Mouse (Mus musculus) frontal cortex, postnatal 36 days (tissue): Measurements from ENCODE around the gene Bbs2.

Source experiments
- DNase-seq, 2 experiments: peaks; one replicate each; pipeline ENCODE4 v3.0.0; 2022; ENCODE audit warnings: low spot score in 2 of 2

Bbs2 gene

DNA sequence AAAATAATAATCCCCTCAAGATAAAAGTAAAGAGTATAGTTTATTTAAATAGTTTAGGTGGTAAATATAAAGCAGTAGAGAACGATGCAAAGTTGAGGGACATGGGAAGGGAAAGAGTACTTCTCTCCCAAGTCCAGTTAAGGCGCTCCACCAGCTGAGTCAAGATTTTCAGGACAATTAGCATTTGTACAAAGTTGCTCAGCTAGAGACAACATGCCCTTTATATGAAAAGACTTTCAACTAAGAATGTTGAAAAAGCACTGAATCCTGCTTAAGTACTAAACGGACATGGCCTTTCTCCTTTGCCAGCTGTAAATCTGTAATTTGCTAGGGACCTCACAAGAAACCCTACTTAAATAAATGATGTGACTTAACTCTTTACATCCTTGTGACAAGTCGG is 268 bp upstream of the Bbs2 start:
- DNase-seq: no peak

DNA sequence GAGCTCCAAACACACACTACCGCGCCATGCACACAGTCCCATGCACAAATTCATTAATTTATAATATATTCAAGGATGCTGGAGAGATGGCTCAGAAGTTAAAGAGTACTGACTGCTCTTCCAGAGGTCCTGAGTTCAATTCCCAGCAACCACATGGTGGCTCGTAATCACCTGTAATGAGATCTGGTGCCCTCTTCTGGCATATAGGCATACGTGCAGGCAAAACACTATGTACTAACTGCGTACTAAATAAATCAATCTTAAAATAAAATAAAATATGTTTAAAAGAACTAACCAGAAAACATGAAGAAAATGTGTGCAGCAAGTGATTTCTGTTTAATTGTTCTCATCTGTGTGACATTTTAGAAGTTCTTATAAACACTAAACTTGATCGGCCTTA is 4.4 kb downstream of the Bbs2 start:
- no peak for DNase-seq

DNA sequence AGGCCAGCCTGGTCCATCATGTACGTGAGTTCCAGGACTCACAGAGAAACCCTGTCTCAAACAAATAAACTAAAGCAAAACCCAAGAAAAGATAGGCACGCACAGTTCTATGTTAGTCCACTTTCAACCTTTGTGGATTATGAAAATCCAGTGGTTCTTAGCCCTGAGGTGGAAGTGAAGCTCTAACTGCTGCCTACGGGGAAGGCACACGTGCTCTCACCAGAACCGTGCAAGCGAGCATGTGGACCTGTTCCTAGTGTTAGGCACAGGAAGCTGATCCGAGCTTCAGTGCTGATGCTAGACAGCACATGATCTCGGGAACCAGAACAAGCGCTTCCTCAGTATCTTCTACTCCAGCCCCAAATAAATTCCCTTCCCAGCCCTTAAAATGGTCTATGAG is 5.9 kb downstream of the Bbs2 start:
- no peak for DNase-seq

DNA sequence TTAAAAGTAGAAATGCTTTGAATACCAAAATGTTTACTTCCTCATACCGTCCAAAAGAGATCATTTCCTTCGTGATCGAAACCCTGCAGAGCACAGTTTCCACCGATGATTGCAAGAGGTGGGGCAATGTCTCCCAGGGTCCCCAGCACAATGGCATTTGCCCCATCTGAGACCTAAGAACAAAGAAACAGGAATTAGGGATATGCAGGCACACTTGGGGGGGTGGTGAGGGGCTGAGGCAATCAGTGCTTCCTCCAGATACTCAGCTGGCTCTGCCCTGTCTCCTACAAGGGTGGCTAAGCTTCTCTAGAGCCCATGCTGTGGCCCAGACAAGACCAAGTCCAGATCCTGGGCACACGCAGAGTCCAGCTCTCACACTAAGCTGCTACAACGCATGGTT is 9.0 kb downstream of the Bbs2 start:
- DNase-seq: no peak

DNA sequence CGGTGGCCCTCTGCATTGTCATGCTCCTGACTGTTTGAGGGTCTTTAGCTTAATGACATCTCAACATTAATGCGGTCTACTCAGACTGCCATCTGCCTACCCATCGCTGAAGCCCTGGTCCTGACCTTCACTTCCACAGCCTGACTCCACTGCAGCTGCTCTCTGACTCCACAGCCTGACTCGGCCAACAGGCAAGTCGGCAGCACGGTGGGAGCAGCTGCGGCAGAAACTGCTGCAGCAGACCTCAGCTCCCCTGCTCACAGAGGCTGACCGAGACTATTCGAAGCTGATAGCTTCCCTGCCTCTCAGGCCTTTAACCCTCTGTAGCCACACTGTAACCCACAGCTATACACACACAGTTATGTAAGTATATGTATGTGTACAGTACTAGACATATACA is 10.8 kb downstream of the Bbs2 start:
- DNase-seq: no peak

DNA sequence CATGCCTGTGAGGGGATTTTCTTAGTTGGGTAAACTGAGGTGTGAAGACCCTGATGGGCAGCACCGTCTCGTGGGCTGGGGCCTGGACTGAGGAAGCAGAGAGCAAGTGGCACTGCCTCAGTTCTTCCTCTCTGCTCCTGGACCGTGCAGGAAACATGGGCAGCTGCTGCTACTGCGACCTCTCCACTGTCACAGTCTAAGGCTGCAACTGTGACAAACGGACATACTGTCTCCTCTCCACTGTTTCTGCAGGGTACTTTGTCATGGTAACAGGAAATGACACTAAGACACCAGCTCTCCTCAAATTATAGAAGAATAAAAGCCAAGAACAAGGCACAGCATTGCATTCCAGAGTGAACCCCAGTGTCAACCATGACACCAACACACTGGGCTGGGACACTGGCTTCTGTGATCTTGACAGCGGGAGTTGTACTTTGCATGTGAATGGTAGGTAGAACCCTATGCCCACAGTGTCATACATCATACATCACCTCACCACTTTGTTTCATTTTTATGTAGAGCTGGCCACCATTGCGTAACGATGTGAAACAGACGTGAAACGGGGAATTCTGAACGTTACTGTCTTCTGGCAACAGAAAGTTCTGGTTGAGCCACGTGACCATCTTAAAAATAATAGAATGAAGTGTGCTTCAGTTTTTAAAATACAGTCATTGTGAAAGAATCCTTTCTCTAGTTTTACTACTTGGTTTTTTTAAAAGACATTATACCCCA is 22.1 kb downstream of the Bbs2 start:
- no peak for DNase-seq

DNA sequence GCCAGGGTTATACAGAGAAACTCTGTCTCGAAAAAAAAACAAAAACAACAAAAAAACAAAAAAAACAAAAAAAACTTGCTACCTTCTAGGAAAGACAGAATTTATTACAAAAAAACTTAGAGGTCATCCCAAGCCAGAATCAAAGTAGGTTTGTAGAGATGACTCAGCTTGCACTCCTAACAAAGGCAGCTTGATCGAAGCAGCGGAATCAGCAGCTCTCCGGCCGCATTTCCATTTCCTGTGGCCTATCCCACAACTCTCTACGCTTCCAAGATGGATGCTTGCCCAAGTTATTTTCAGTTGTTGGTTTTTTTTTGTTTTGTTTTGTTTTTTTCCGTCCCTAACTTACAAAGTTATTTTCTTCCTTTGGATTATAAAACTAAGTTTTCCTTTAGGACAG is 29.9 kb downstream of the Bbs2 start:
- DNase-seq: no peak

DNA sequence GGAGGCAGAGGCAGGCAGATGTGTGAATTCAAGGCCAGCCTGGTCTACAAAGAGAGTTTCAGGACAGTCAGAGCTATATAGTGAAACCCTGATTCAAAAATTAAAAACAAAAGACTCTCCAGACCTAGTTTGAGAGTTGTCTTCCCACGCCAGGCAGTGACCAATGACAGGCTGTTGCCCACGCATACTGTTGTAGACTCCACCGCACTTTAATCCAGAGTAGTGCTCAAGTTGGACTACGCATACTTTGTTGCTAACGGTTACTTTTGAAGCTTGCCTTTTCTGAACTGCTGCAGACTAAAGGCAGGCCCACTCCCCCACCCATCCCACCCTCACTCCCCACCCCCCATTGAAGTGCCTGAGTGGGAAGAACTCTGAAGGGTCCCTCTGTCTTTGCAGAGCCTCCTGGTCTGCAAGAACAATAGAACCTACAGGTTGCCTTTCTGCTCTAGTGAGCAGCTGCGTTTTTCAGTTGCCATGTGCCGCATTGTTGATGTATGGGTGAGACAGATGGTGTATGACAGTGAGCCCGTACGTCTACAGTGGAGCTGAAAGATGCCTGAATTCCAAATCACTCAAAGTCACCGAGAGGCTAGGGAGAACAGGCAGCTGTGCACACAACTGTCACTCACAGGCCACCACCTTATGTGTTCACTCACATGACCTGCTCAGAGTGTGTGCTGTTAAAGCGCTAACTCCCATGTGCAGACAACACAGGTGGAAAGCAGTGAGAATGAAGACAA is 32.4 kb downstream of the Bbs2 start:
- peak in 1 of 2 experiments; percentile 17 for DNase-seq

DNA sequence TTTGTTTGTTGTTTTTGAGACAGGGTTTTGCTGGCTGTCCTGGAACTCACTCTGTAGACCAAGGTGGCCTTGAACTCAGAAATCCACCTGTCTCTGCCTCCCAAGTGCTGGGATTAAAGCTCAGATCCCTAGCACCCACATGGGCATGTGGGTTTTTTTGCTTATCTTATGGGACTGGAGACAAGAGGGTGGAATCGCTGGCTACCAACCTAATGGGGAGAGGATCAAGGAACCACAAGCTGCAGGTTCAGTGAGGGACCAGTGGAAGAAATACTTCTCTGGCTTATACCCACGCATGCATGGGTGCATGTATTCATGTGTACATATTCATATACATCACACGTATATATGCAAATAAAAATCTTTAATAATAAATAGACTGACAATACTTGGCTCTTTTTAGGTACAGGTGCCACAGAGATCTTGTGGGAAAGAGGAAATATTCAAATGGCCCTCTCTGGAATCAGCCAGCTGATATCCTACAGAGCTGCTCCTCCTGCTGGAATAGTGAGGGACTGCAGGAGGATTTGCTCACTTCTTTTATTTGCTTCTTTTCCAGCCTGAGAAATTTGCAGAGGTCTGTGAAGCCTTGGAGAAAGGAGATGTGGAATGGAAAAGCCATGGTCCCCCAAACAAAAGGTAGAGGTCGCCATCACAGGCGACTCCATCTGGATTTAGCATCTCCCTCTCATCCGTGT is 41.4 kb downstream of the Bbs2 start:
- peak in 1 of 2 experiments; percentile 58 for DNase-seq

DNA sequence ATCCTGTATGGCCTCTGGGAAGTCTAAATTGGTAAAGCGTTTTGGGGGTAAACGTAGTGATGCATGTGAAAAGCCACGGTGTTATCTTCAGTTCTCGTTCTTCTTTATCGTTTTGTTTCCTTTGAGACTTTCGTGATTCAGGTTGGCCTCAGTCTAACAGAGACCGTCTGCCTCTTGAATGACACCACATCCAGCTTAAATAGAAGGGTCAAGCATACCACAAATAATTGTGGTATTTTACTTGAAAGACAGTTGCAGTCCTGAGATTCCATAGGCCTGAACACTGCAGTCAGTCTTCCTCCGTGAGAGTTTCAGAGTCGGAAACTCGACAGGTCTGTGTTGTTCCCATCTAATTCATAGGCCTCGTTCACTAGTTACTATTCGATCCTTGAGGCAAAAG is 46.0 kb downstream of the Bbs2 start:
- no peak for DNase-seq

DNA sequence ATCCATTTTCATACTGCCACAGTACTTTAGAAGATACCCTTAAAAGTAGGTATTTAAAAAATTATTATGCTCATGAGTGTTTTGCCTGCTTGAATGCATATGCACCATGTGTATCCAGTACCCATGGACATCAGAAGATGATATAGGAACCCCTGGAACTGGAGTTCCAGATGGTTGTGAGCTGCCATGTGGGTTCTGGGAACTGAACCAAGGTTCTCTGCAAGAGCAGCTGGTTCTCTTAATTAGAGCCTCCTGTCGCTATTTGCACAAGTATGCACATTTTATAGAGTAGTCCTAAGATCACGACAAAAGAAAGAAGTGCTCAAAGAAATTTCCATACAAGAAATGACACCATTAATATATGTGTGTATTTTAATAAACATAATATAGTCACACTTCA is 50.9 kb downstream of the Bbs2 start:
- no peak for DNase-seq

DNA sequence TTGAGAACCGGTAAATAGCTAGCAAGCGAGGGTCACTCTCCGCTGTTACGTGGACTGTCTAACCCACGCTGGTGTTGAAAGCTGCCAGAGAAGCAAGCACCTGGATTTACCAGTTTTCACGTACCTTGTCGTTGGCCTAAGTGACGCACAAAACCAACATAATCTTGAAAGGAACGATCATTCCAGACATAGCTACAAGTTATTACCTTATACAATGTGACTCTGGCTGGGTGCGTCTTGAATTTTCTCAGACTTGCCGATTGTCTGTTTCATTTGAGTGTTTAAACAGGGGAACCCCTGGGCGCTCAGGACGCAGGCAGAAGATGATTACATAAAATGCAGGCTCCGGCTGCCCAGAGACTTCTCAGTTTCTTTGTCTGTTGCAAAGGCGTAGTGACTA is 60.9 kb downstream of the Bbs2 start:
- peak in 1 of 2 experiments; percentile 20 for DNase-seq

DNA sequence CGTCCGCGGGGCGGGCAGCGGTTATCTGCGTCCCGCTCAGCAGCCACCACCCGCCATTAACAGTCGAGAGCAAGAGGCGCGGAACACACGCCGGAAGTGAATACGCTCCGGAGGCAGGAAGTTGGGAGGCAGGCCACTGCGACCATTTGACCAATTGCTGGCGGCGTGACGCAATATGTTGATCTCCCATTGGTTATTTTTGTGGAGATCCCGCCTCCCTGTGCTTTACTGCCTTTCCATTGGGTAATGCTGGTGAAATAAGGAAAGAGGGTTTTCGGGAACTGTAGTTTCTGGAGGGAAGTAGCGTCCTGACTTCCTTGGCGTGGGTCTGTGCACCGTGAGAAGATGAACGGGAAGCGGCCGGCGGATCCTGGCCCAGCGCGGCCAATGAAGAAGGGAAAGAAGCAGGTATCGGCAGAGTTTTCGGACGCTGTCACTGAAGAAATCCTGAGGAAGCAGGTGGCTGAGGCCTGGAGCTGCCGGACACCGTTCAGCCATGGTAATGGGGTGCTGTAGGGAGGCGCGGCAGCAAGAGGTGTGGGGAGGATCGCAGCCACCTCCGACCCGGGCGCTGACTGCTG is 61.7 kb downstream of the Bbs2 start, which contains the start of the genes Nudt21 and Ogfod1:
Gene Nudt21, minus strand, starts transcription at position 88 of the 581 bp plus-strand sequence.
Gene Ogfod1, plus strand, starts transcription at position 255 of the 581 bp plus-strand sequence.
- peak; percentile 89 to 98 for DNase-seq

DNA sequence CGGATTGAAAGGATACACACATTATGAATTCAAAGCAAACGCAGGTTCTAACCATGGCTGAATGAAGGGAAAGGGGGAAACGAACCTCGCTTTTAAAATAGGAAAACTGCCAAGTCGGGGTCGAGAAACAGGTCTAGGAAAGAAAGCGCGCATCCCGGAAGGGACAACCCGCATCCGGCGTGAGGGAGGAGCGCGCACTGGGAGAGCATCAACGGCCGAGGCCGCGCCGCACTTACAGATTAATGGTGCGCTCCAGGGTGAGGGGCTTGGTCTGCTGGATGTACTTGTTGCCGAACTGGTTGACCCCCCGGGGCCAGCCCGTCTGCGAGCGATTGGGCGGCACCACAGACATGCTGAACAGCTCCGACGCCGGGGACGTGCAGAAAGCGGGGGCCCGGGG is 62.2 kb downstream of the Bbs2 start:
- DNase-seq: peak; percentile 49 to 66

DNA sequence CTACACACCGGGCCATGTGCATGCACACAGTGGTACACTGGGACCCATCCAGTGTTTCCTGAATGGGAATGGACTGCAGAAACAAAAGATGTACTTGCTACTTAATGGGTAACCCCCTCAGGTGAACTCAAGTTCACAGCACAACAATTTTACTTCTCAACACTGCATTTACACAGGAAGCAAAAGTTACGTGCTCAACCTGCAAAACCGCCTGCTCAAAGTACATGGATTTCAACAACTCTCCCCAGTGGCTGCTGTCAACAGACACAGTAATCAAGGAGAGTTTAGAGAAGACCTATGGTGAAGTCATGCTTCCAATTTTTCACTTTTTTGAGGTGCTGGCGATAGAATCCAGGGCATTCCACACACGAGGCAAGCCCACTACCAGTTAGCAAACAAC is 63.5 kb downstream of the Bbs2 start:
- DNase-seq: no peak

DNA sequence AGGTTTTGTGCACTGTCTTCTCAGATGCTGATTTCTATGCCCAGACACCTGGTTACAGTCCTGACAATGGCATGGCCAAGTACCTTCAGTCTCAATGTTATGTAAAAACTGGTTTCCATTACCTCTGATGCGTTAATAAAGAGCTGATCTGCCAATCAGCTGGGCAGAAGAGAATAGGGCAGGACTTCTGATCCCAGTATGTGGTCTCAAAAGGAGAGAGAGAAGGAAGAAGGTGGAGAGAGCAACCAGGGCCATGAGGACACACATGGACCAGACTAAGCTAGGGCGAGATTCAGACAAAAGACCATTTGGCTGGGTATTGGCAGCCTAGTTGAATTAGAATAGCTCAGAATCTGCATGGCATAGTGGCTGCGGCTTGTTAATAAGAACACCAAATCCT is 65.1 kb downstream of the Bbs2 start:
- DNase-seq: no peak

DNA sequence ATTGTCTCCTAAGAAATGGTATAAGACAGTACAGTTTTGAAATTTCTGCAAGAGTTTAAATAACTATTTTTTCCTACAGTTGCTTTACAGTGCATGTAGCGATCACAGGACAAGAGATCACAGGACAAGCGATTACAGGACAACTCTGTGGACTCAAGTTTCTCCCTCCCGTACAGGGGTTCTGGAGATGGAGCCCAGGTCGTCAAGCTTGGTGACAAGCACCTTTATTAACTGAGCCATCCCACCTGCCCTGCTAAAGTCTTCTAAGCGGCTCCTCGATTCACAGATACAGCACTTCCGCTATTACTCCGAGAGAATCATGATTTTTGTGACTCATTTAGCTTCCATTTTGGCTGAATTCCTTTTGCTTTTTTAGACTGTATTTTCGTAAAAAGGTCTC is 69.0 kb downstream of the Bbs2 start:
- no peak for DNase-seq

DNA sequence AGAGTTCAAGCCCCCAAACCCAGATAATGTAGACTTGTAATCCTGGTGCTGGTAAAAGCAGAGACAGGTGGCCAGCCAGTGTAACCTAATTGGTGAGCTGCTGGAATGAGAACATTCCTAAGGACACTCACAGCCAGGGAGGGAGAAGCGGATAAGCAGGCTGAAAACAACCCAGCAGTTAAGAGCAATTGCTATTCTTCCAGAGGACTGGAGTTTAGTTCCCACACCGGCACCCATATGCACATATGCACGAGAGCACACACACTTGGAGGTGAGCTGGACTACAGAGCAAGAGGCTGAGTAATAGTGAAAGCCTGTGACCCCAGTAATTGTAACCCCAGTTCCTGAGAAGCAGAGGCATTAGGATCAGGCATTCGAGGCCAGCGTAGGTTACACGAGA is 74.8 kb downstream of the Bbs2 start:
- no peak for DNase-seq
